ENCODE assay signal across 7 mouse cellular contexts in genomic region chr8:88288622-88289242, GRCm38 (mm10). TPM values are rescaled to one million over a fixed set of nuclear protein-coding genes. Genes with fewer than 3 reads are reported as not detected.
DNase-seq lines count a peak whose midpoint lies in the region; ATAC-seq and TF ChIP-seq lines count a peak whose summit lies in the region.

No protein-coding gene starts in this region.

- WGBS in heart, postnatal 0 days: 50% methylated on average over 12 of the region's 12 CpGs
- 79% methylated on average over 12 of the region's 12 CpGs for WGBS in hindbrain, postnatal 0 days

- H3K36me3 ChIP-seq in heart, postnatal 0 days (replicated peaks; ENCODE audit: control insufficient read depth, insufficient read depth, low read length): no peaks in the 10 kb centered on the region
- no peaks in the 10 kb centered on the region for H3K36me3 ChIP-seq in hindbrain, postnatal 0 days (ENCODE audit: insufficient read depth, low read length)

- DNase-seq in CD4-positive, CD25-positive, alpha-beta regulatory T cell, adult 2 months (ENCODE audit: low read depth, low spot score): peak; percentile 80
- DNase-seq in NIH3T3 (ENCODE audit: low read depth): peak; percentile 49
- no peak for DNase-seq in heart, postnatal 0 days (ENCODE audit: low spot score)
- DNase-seq in cerebellum, adult 11-12 months: no peak
- DNase-seq in retina, embryonic 14.5 days (ENCODE audit: low spot score): no peak
- no peak for DNase-seq in hindbrain, postnatal 0 days (ENCODE audit: low spot score)

- no peaks in the 10 kb centered on the region for H3K27me3 ChIP-seq in heart, postnatal 0 days (ENCODE audit: control insufficient read depth, insufficient read depth, low read length)
- no peaks in the 10 kb centered on the region for H3K27me3 ChIP-seq in hindbrain, postnatal 0 days (ENCODE audit: insufficient read depth, low read length)

- peak overlapping the region; percentile 47 for H3K27ac ChIP-seq in heart, postnatal 0 days (ENCODE audit: low read depth)
- no peak overlapping the region for H3K27ac ChIP-seq in hindbrain, postnatal 0 days

- H3K9me3 ChIP-seq in heart, postnatal 0 days (replicated peaks; ENCODE audit: control insufficient read depth, low read length): no peaks in the 10 kb centered on the region
- H3K9me3 ChIP-seq in hindbrain, postnatal 0 days (ENCODE audit: low read length): no peaks in the 10 kb centered on the region

- 0 out of 2 replicates have a peak, but pooled peaks have one; percentile 24 for ATAC-seq in heart, postnatal 0 days (ENCODE audit: insufficient read depth, low read depth)
- ATAC-seq in megakaryocyte progenitor cell, adult 5-6 weeks (replicated peaks; ENCODE audit: poor library complexity): peak; percentile 62
- ATAC-seq in hindbrain, postnatal 0 days: no peak

- no peak for TF ChIP-seq EP300 in heart, postnatal 0 days (IDR thresholded peaks at IDR 0.05; ENCODE audit: low read depth)

- H3K4me3 ChIP-seq in heart, postnatal 0 days (ENCODE audit: low read depth, low read length): no peak overlapping the region
- no peak overlapping the region for H3K4me3 ChIP-seq in hindbrain, postnatal 0 days (ENCODE audit: low read length)

- H3K9ac ChIP-seq in heart, postnatal 0 days (replicated peaks; ENCODE audit: low read depth, low read length): no peak overlapping the region
- H3K9ac ChIP-seq in hindbrain, postnatal 0 days (replicated peaks; ENCODE audit: low read length): no peak overlapping the region

- no peak overlapping the region for H3K4me2 ChIP-seq in heart, postnatal 0 days (ENCODE audit: low read depth, low read length)
- no peak overlapping the region for H3K4me2 ChIP-seq in hindbrain, postnatal 0 days (ENCODE audit: low read depth, low read length)

- H3K4me1 ChIP-seq in heart, postnatal 0 days (ENCODE audit: control insufficient read depth, insufficient read depth): peaks cover 11% of the 10 kb centered on the region
- no peaks in the 10 kb centered on the region for H3K4me1 ChIP-seq in hindbrain, postnatal 0 days (ENCODE audit: insufficient read depth, low read length)

- no peak for TF ChIP-seq CTCF in heart, postnatal 0 days (IDR thresholded peaks at IDR 0.05; ENCODE audit: low read depth)
- no peak for TF ChIP-seq CTCF in hindbrain, postnatal 0 days (IDR thresholded peaks at IDR 0.05; ENCODE audit: low read depth)

RNA-seq across cellular contexts. Expression of gene Adcy7, which starts 16.5 kb away (rescaled TPM):
- 3.5 and 7.3 TPM in 2 replicates for total RNA-seq in heart, postnatal 0 days (2014; rRNA removed; ENCODE audit: low replicate concordance)
- polyA plus RNA-seq in heart, postnatal 0 days (2015; fragmentation: Nextera tagmentation; extraction: Ambion mirVana): 1.2 and 1.9 TPM in 2 replicates
- total RNA-seq in megakaryocyte progenitor cell, adult 5-6 weeks (2015): 25.5 and 27.8 TPM in 2 replicates
- total RNA-seq in megakaryocyte progenitor cell, adult 5-6 weeks (2017): 40.6 and 41.6 TPM in 2 replicates
- 21.2 and 23.2 TPM in 2 replicates for total RNA-seq in hindbrain, postnatal 0 days (2014; rRNA removed)
- polyA plus RNA-seq in hindbrain, postnatal 0 days (2015; fragmentation: Nextera tagmentation; extraction: Ambion mirVana): 7.6 and 8.6 TPM in 2 replicates

Comparison
In these comparisons a context has a peak if more than half of its experiments do, and no peak if none do; other contexts are left out.
1. DNase-seq: peak in CD4-positive, CD25-positive, alpha-beta regulatory T cell, adult 2 months (single experiment) and NIH3T3 (single experiment); none in heart, postnatal 0 days (single experiment), cerebellum, adult 11-12 months (single experiment), retina, embryonic 14.5 days (single experiment) and hindbrain, postnatal 0 days (single experiment).